Mouse (Mus musculus) ovary, postnatal 14 days (tissue): Measurements from ENCODE around the gene Prkci.

Source experiments
- DNase-seq: peaks from one replicate; pipeline ENCODE4 v3.0.0; 2022; ENCODE audit warnings: low spot score

The Prkci gene

GRCm38 (mm10) chr3:31042992-31043391 is 47.4 kb downstream of the Prkci start:
- no peak for DNase-seq

GRCm38 (mm10) chr3:31047263-31047662 is 51.7 kb downstream of the Prkci start:
- DNase-seq = no peak

GRCm38 (mm10) chr3:31049087-31049486 is 53.5 kb downstream of the Prkci start:
- DNase-seq = no peak

- no peak for DNase-seq
Observed at GRCm38 (mm10) chr3:31050375-31050774, 54.8 kb downstream of the Prkci start.

- no peak for DNase-seq
Observed at GRCm38 (mm10) chr3:31051730-31052129, 56.2 kb downstream of the Prkci start.

- no peak for DNase-seq
Observed at GRCm38 (mm10) chr3:31053191-31053590, 57.6 kb downstream of the Prkci start.

GRCm38 (mm10) chr3:31054888-31055287 is 59.3 kb downstream of the Prkci start:
- DNase-seq = no peak

GRCm38 (mm10) chr3:31056047-31056650 is 60.6 kb downstream of the Prkci start:
- peak; percentile 11 for DNase-seq

- peak; percentile 69 for DNase-seq
Observed at GRCm38 (mm10) chr3:31056651-31057627, 61.4 kb downstream of the Prkci start.

GRCm38 (mm10) chr3:31060745-31061102 is 65.2 kb downstream of the Prkci start:
- DNase-seq = no peak

GRCm38 (mm10) chr3:31061103-31061785 is 65.7 kb downstream of the Prkci start:
- DNase-seq = no peak

GRCm38 (mm10) chr3:31061786-31062120 is 66.2 kb downstream of the Prkci start:
- no peak for DNase-seq

- no peak for DNase-seq
Observed at GRCm38 (mm10) chr3:31062325-31062724, 66.8 kb downstream of the Prkci start.

GRCm38 (mm10) chr3:31068482-31068881 is 72.9 kb downstream of the Prkci start:
- no peak for DNase-seq

GRCm38 (mm10) chr3:31071804-31072203 is 76.3 kb downstream of the Prkci start:
- DNase-seq = no peak

- DNase-seq = no peak
Observed at GRCm38 (mm10) chr3:31075808-31076207, 80.3 kb downstream of the Prkci start.

GRCm38 (mm10) chr3:31077068-31077703 is 81.6 kb downstream of the Prkci start:
- DNase-seq = no peak

GRCm38 (mm10) chr3:31079450-31079849 is 83.9 kb downstream of the Prkci start:
- no peak for DNase-seq

GRCm38 (mm10) chr3:31080791-31081502 is 85.4 kb downstream of the Prkci start:
- no peak for DNase-seq

- DNase-seq = no peak
Observed at GRCm38 (mm10) chr3:31082838-31083506, 87.4 kb downstream of the Prkci start.
